Mouse (Mus musculus) midbrain, embryonic 10.5 days (tissue): ENCODE results near the gene Kdm1b. TPM values are rescaled to one million over a fixed set of nuclear protein-coding genes. Genes with fewer than 3 reads are reported as not detected.

Source experiments
- DNase-seq: peaks from one replicate; pipeline ENCODE4 v3.0.0-alpha.2; 2017; ENCODE audit warnings: low spot score
- H3K27ac ChIP-seq: fragments of 300-500 bp; sonication (generic); replicated peaks from 2 replicates; pipeline ENCODE4 v1.5.1; 2016; ENCODE audit warnings: mild to moderate bottlenecking
- H3K27me3 ChIP-seq: fragments of 300-500 bp; sonication (generic); 2 replicates; pipeline ENCODE4 v1.6.1; 2016; ENCODE audit warnings: low read depth, mild to moderate bottlenecking; ENCODE audit not compliant: poor library complexity, severe bottlenecking
- H3K36me3 ChIP-seq: fragments of 300-500 bp; sonication (generic); 2 replicates; pipeline ENCODE4 v1.6.1; 2016; ENCODE audit warnings: mild to moderate bottlenecking, moderate library complexity
- H3K4me1 ChIP-seq: fragments of 300-500 bp; sonication (generic); 2 replicates; pipeline ENCODE4 v1.6.1; 2016
- H3K4me3 ChIP-seq: fragments of 300-500 bp; sonication (generic); 2 replicates; pipeline ENCODE4 v1.5.1; 2016; ENCODE audit warnings: mild to moderate bottlenecking, moderate library complexity
- H3K9me3 ChIP-seq: fragments of 300-500 bp; sonication (generic); replicated peaks from 2 replicates; pipeline ENCODE4 v1.6.1; 2016; ENCODE audit warnings: mild to moderate bottlenecking
- whole genome bisulfite sequencing: fragments of 180-500 bp; shearing (Covaris S2); methylation state at CpG from one replicate; pipeline ENCODE4 v1.1.7; 2016; 5-methylcytosine and 5-hydroxymethylcytosine counted together
- polyA plus RNA-seq: library from polyadenylated mRNA; unstranded; fragments of >200 nt; fragmentation: Nextera tagmentation; extraction: Ambion mirVana; gene quantifications from 2 replicates; pipeline ENCODE4 v1.2.1, GENCODE M21; 2016

Gene Kdm1b
- polyA plus RNA-seq, 1 experiment from 2014 or later: 15.4 TPM

- DNase-seq: no peak
- peaks cover 69% of the 10 kb centered on the region for H3K36me3 ChIP-seq
Observed at GRCm38 (mm10) chr13:47066516-47066915, 23.2 kb downstream of the Kdm1b start.

GRCm38 (mm10) chr13:47067001-47067400 lies 23.7 kb downstream of the Kdm1b start:
- no peaks in the 10 kb centered on the region for H3K27me3 ChIP-seq
- no peaks in the 10 kb centered on the region for H3K4me1 ChIP-seq
- H3K9me3 ChIP-seq: no peaks in the 10 kb centered on the region
- H3K4me3 ChIP-seq: no peak overlapping the region
- WGBS: 97% methylated on average over 6 of the region's 6 CpGs
- H3K27ac ChIP-seq: no peak overlapping the region
- peaks cover 70% of the 10 kb centered on the region for H3K36me3 ChIP-seq
- peak; percentile 7 for DNase-seq

More at GRCm38 (mm10) chr13:47066516-47066915, 23.2 kb downstream of the Kdm1b start:
- H3K9me3 ChIP-seq: no peaks in the 10 kb centered on the region
- H3K27me3 ChIP-seq: no peaks in the 10 kb centered on the region
- H3K4me3 ChIP-seq: no peak overlapping the region
- 94% methylated on average over 10 of the region's 10 CpGs for WGBS
- no peak overlapping the region for H3K27ac ChIP-seq
- no peaks in the 10 kb centered on the region for H3K4me1 ChIP-seq

- no peak overlapping the region for H3K4me3 ChIP-seq
- DNase-seq: peak; percentile 9
- 89% methylated on average over 15 of the region's 15 CpGs for WGBS
- H3K27ac ChIP-seq: no peak overlapping the region
- no peaks in the 10 kb centered on the region for H3K9me3 ChIP-seq
- peaks cover 68% of the 10 kb centered on the region for H3K36me3 ChIP-seq
- H3K4me1 ChIP-seq: no peaks in the 10 kb centered on the region
- H3K27me3 ChIP-seq: no peaks in the 10 kb centered on the region
Observed at GRCm38 (mm10) chr13:47070329-47071080, 27.2 kb downstream of the Kdm1b start.

GRCm38 (mm10) chr13:47071871-47072270 lies 28.6 kb downstream of the Kdm1b start:
- 97% methylated on average over 13 of the region's 13 CpGs for WGBS
- H3K27me3 ChIP-seq: no peaks in the 10 kb centered on the region
- H3K4me1 ChIP-seq: no peaks in the 10 kb centered on the region
- DNase-seq: peak; percentile 9
- no peaks in the 10 kb centered on the region for H3K9me3 ChIP-seq
- peaks cover 66% of the 10 kb centered on the region for H3K36me3 ChIP-seq
- no peak overlapping the region for H3K27ac ChIP-seq
- H3K4me3 ChIP-seq: no peak overlapping the region

- no peak overlapping the region for H3K27ac ChIP-seq
- DNase-seq: peak; percentile 9
- no peaks in the 10 kb centered on the region for H3K4me1 ChIP-seq
- peaks cover 65% of the 10 kb centered on the region for H3K36me3 ChIP-seq
- no peak overlapping the region for H3K4me3 ChIP-seq
- 90% methylated on average over 5 of the region's 5 CpGs for whole genome bisulfite sequencing
- H3K27me3 ChIP-seq: no peaks in the 10 kb centered on the region
- no peaks in the 10 kb centered on the region for H3K9me3 ChIP-seq
Observed at GRCm38 (mm10) chr13:47072484-47072883, 29.2 kb downstream of the Kdm1b start.

GRCm38 (mm10) chr13:47076156-47076555 lies 32.9 kb downstream of the Kdm1b start:
- Histone ChIP-seq H3K9me3 (no peaks in the 10 kb centered on the region; the same call in 1 of the 2 replicates), H3K4me1 (no peaks in the 10 kb centered on the region), H3K27ac (no peak overlapping the region), H3K27me3 (no peaks in the 10 kb centered on the region), H3K36me3 (peaks cover 78% of the 10 kb centered on the region), H3K4me3 (no peak overlapping the region)
- no peak for DNase-seq
- 83% methylated on average over 5 of the region's 5 CpGs for WGBS

GRCm38 (mm10) chr13:47077367-47077766 lies 34.1 kb downstream of the Kdm1b start:
- no peak overlapping the region for H3K4me3 ChIP-seq
- no peaks in the 10 kb centered on the region for H3K4me1 ChIP-seq
- H3K9me3 ChIP-seq: no peaks in the 10 kb centered on the region; the same call in 1 of the 2 replicates
- H3K27me3 ChIP-seq: no peaks in the 10 kb centered on the region
- DNase-seq: no peak
- H3K36me3 ChIP-seq: peaks cover 81% of the 10 kb centered on the region
- no peak overlapping the region for H3K27ac ChIP-seq

- Histone ChIP-seq H3K27ac (no peak overlapping the region), H3K27me3 (no peaks in the 10 kb centered on the region), H3K4me1 (no peaks in the 10 kb centered on the region), H3K36me3 (peaks cover 81% of the 10 kb centered on the region), H3K9me3 (no peaks in the 10 kb centered on the region; the same call in 1 of the 2 replicates), H3K4me3 (no peak overlapping the region)
- no peak for DNase-seq
- WGBS: 69% methylated on average over 5 of the region's 5 CpGs
Observed at GRCm38 (mm10) chr13:47078799-47079198, 35.5 kb downstream of the Kdm1b start.

GRCm38 (mm10) chr13:47080905-47081505 lies 37.7 kb downstream of the Kdm1b start:
- Histone ChIP-seq H3K9me3 (no peaks in the 10 kb centered on the region; the same call in 1 of the 2 replicates), H3K4me3 (no peak overlapping the region), H3K36me3 (peaks cover 95% of the 10 kb centered on the region), H3K27me3 (no peaks in the 10 kb centered on the region), H3K4me1 (no peaks in the 10 kb centered on the region), H3K27ac (no peak overlapping the region)
- DNase-seq: no peak
- WGBS: 89% methylated on average over 4 of the region's 4 CpGs

GRCm38 (mm10) chr13:47088433-47088832 lies 45.1 kb downstream of the Kdm1b start:
- no peak for DNase-seq
- 97% methylated on average over 1 of the region's 1 CpGs for WGBS
- no peak overlapping the region for H3K4me3 ChIP-seq
- H3K27ac ChIP-seq: no peak overlapping the region
- H3K36me3 ChIP-seq: peaks cover 98% of the 10 kb centered on the region
- no peaks in the 10 kb centered on the region for H3K4me1 ChIP-seq
- H3K9me3 ChIP-seq: no peaks in the 10 kb centered on the region
- H3K27me3 ChIP-seq: no peaks in the 10 kb centered on the region

GRCm38 (mm10) chr13:47089271-47089670 lies 46.0 kb downstream of the Kdm1b start:
- peaks cover 98% of the 10 kb centered on the region for H3K36me3 ChIP-seq

GRCm38 (mm10) chr13:47093791-47094190 lies 50.5 kb downstream of the Kdm1b start:
- Histone ChIP-seq H3K4me1 (no peaks in the 10 kb centered on the region), H3K36me3 (peaks cover 100% of the 10 kb centered on the region), H3K27me3 (no peaks in the 10 kb centered on the region), H3K4me3 (no peak overlapping the region), H3K27ac (no peak overlapping the region), H3K9me3 (no peaks in the 10 kb centered on the region)
- no peak for DNase-seq
- WGBS: 94% methylated on average over 2 of the region's 2 CpGs

More at GRCm38 (mm10) chr13:47089271-47089670, 46.0 kb downstream of the Kdm1b start:
- DNase-seq: no peak
- 88% methylated on average over 2 of the region's 2 CpGs for whole genome bisulfite sequencing
- no peak overlapping the region for H3K4me3 ChIP-seq
- no peak overlapping the region for H3K27ac ChIP-seq
- no peaks in the 10 kb centered on the region for H3K9me3 ChIP-seq
- H3K27me3 ChIP-seq: no peaks in the 10 kb centered on the region
- no peaks in the 10 kb centered on the region for H3K4me1 ChIP-seq

- Histone ChIP-seq H3K9me3 (no peaks in the 10 kb centered on the region), H3K4me1 (no peaks in the 10 kb centered on the region), H3K4me3 (no peak overlapping the region), H3K36me3 (peaks cover 100% of the 10 kb centered on the region), H3K27me3 (no peaks in the 10 kb centered on the region), H3K27ac (no peak overlapping the region)
- no peak for DNase-seq
- 92% methylated on average over 2 of the region's 2 CpGs for WGBS
Observed at GRCm38 (mm10) chr13:47096591-47096990, 53.3 kb downstream of the Kdm1b start.
